Mouse (Mus musculus) T-cell, adult 66 days (primary cell): ENCODE results near the gene Stkld1. TPM values are rescaled to one million over a fixed set of nuclear protein-coding genes. Genes with fewer than 3 reads are reported as not detected.

ENCODE experiments used
- total RNA-seq, 2 experiments: library from RNA; stranded (reverse); gene quantifications; 3 replicates in 1 of 2; 4 replicates in 1 of 2; pipeline ENCODE4 v1.2.4; 2023

The Stkld1 gene
- total RNA-seq = not detected

DNA sequence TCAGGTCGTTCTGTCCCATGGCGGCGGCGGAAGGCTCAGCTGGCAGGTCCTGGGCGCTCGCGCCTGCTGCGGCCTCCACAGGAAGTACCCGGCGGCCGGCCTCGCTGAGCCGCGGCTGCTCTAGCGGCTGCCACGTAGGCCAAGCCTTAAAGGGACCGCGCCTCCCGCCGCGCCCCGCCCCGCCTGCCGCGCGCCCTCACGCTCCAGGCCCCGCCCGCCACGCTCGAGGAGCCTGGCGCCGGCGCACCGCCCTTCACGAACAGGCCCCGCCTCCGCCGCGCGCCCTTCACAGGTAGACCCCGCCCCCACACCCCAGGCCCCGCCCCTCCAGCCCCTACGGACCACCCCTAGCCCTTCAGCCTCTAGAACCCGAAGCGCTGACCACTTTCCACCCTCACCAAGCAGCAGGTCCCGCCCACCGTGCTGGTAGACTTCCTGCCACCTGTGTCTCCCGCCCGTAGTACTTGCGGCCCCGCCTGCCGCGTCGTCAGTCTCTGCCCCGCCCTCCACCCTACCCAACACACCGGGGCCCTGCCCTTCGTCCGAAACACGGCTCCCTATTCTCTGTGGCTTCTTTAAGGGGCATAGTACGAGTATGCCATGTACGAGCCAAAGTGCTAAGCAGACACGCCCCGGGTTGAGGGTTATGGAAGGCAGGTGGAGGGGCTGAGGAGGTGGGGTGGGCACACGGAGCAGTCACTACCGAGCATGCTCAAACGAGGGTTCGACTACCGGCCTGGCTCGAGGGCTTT, at the start of gene Stkld1, which contains the start of gene Surf4:
Stkld1 (plus strand) TSS at position 744 of the 752 bp plus-strand sequence.
Surf4 (minus strand) TSS at position 625 of the 752 bp plus-strand sequence.

DNA sequence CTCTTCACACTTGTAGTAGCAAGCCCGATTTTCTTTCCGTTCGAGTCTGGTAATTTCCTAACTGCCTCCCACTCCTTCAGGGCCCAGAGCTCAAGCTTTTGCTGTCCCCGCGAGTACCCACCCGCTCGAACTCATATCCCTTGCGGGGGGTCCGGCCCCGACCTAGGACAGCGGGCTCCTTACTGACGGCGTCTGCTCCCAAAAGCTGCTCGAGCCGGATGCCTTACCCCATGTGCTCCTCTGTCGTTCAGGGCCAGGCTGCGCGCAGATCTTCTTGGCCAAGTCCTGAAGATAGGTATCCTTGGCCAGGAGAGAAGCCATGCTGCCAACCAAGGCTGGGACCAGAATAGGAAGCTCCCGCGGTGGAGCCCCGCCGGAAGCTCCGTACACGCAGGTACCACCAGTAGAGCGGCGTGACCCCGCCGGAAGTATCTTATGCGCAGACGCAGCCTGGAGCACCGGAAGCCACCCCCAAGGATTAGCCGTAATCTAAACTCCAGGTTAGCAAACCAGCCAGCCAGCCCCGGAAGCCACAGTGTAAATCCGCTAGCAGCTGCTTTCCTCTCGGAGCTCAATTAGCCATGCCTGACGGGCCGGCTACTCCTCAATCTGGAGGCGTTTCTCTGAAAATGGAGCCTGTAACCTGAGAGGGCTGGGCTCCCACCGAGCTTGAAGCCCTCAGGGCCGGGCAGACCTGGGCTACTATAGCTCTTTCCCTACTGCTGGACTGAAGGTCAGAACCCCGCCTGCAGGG, 31.2 kb upstream of the Stkld1 start, which contains the start of gene Surf6:
Surf6 (minus strand) TSS at position 413 of the 754 bp plus-strand sequence.

DNA sequence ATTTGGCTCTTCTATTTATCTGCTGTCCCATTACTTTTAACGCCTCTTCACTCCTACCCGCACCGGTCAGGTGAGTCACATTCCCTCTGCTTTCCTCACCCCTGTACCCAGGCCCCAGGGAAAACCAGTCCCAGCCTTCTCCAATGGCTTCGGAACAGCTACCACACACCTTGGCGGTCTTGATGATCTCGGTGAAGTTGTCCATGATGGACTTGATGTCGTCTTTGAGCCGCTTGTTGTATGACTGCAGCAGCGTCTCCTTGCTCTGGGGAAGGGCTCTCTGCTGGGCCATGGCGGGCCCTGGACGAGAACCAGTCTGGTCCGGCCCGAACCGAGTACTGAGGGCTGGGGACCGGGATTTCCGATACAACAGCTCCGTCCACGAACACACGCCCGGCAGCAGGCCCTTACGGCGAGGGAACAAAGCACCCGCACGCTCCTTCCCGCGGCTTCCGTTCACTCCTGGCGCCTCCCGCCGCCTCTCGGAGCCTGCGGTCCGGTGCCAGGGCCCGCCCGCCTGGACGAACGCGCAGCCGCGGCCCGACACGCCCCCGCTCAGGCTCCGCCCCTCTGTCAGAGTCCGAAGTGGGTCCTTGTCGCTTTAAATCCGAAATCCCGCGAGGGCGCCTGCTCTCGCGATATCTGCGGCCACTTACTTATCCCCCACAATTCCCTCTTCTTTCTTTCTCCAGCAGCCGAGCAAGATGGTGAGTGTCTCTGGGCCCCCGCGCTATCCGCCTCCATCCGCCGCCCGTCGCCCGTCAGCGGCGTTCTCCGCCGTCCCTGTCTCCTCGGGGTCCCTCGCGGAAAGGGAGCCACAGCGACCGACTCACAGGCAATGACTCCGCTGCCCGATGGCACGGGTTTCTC, 23.5 kb upstream of the Stkld1 start, which contains the start of the genes Med22 and Rpl7a:
Med22 (minus strand) TSS at position 554 of the 870 bp plus-strand sequence.
Rpl7a (plus strand) TSS at position 641 of the 870 bp plus-strand sequence.

DNA sequence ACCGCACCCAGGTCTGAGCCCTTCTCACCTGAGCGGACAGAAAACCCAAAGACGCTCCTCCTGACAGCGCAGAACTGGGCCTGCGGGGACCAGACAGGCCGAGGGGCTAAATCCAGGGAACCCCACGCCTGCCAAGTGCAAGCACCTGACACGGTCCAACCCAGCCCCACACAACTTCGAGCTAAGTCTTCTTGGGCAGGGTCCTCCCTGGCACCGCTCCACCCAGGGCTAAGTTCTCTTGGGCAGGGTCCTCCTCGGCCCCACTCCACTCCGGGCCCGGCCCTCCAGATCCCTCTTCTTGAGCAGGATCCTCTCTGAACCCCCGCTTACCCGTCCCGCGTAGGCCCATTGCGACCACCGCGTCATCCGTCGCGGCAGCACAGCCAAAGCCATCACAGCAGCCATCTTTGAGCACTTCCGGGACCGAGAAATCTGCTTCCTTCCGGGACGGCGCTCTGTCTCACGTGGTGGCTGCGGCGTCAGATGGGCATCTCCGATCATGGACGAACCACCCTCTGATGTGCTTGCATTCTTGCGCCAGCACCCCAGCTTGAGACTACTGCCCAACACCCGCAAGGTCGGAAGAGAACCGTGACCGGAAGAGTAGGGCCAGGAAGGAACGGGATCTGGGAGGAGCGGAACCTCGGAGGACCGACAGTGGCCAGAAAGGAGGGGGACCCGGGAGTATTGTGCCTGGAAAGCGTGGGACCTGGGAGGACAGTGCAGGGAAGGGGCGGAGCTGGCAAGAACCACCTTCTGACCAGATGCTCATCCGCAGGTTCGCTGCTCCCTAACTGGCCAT, 17.7 kb upstream of the Stkld1 start, which contains the start of the genes Surf2 and Surf1:
Surf2 (plus strand) TSS at position 441 of the 802 bp plus-strand sequence.
Surf1 (minus strand) TSS at position 604 of the 802 bp plus-strand sequence.

DNA sequence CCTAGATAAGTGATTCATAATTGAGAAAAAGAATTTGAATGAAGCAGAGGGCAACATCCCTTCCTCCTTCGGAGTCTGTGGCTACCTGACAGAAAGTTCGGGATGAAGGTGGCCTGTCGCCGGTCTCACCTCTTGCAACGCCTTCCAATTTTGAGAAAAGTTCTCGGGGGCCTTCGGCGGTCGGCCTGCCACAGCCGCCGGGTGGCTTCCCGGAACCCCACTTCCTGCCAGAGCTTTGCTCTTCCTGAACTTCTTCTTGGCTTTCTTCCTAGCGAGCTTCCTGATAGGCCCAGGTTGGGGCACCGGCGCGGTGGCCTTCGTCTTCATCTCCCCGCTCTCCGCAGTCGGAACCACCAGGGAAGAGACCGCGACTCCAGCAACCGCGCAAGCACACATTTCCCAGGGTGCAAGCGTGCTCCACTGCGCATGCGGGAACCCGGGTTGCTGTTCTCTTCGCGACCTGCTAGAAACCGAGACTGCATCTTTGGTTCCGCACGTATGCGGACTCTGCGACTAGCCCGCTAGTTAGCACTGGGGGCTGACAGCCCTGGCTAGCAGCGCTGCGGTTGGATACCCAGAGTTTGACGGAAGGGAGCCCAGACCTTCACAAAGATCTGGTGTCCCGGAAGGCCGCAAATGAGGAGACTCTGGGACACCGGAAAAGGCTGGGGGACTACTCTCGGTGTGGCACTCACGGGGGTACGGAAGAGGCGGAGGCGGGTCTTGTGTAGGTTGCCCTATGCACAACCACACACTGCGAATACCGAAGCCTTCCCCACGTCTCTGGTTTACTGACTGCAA, 30.3 kb downstream of the Stkld1 start, which contains the start of gene Rexo4:
Rexo4 (minus strand) TSS at position 464 of the 801 bp plus-strand sequence.

DNA sequence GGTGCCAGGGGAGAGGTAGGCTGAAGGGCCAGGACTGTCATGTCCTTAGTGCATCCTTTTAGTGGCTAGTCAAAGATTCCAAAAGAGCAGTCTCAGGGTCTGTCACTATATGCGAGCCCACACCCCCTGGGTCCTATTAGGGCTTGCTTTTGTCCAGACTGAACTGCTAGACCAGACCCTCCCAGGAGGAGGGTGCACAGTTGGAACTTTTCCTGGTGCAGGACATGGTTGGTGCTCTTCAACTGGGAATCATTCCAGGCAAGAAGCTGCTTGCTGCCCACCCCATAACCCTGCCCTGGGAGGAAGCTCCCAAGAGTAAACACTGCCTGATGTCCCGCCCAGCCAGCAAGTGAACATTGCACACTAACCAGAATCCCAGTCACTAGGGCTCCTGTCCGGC, 39.3 kb downstream of the Stkld1 start, which contains the start of gene Adamts13:
Adamts13 (plus strand) TSS at position 301 of the 400 bp plus-strand sequence.

Other genes with a start within 250 kb of the Stkld1 start
- not detected for gene Abo, start 69.1 kb upstream of the Stkld1 start, total RNA-seq
- 10 to 100 TPM; 66.6 to 79.3 TPM for gene Surf6, start 31.2 kb upstream of the Stkld1 start, total RNA-seq
- 10 to 100 TPM; 21.7 to 25.8 TPM for gene Med22, start 23.4 kb upstream of the Stkld1 start, total RNA-seq
- 100 to 1,000 TPM; 882 to 950 TPM for gene Rpl7a, start 23.3 kb upstream of the Stkld1 start, total RNA-seq
- 10 to 100 TPM; 57.0 to 61.8 TPM for gene Surf2, start 17.7 kb upstream of the Stkld1 start, total RNA-seq
- gene Surf1, start 17.5 kb upstream of the Stkld1 start, total RNA-seq = 10 to 100 TPM; 62.7 to 72.0 TPM
- 10 to 100 TPM; 80.8 to 82.9 TPM for gene Surf4, start 119 bp upstream of the Stkld1 start, total RNA-seq
- gene Rexo4, start 30.3 kb downstream of the Stkld1 start, total RNA-seq = 100 to 1,000 TPM in 1 of 2 experiments, 10 to 100 TPM in 1; 96.5 to 103 TPM
- not detected for gene Adamts13, start 39.4 kb downstream of the Stkld1 start, total RNA-seq
- gene Cacfd1, start 75.9 kb downstream of the Stkld1 start, total RNA-seq = 10 to 100 TPM; 35.4 TPM
- under 1 TPM; 0.53 to 0.82 TPM for gene Slc2a6, start 94.0 kb downstream of the Stkld1 start, total RNA-seq
- gene Mymk, start 138.1 kb downstream of the Stkld1 start, total RNA-seq = not detected
- 1 to 10 TPM in 1 of 2 experiments, under 1 TPM in 1; 0.52 to 1.0 TPM for gene Adamtsl2, start 145.3 kb downstream of the Stkld1 start, total RNA-seq
- not detected for gene Fam163b, start 208.4 kb downstream of the Stkld1 start, total RNA-seq
- not detected for gene Dbh, start 231.2 kb downstream of the Stkld1 start, total RNA-seq